Mouse (Mus musculus): ENCODE measurements around the gene Phactr1.
A peak's percentile ranks its signal among the peaks of the same experiment; 100 is the strongest.

The Phactr1 gene

DNA sequence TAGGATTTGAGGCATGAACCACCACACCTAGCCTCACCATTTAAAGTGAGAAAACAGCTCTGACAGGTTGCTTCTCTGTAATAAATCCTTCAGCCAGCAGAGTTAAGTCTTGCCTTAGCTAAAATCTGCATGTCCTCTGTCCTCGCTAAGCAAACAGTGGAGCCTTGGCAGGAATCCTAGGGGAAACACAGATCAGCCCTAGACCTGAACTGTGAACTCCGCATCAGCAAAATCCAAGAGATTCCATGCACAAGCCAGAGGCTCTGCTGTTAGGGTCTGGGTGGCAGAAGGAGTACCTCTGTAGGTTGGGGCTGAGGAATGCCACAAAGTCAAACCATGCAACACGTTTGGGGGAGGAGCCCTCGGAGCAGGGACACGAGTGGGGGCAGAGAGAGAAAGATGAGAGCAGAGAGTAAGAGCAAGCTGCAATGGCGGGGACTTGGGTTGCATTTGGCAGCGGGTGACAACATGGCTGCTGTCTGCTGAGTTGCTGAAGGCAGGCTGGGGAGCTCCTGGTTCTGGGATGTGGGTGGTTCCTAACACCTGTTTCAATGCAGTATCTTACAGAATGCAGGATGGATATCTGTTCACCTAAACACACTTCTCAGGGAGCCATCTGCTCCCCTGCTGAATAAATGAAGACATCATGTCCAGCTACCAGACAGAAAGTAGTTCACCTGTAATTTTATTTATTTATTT, 464.4 kb downstream of the Phactr1 start:
- DNase-seq: no peak

- no peak for DNase-seq
Observed at GRCm38 (mm10) chr13:43146515-43147258, 466.3 kb downstream of the Phactr1 start.

DNA sequence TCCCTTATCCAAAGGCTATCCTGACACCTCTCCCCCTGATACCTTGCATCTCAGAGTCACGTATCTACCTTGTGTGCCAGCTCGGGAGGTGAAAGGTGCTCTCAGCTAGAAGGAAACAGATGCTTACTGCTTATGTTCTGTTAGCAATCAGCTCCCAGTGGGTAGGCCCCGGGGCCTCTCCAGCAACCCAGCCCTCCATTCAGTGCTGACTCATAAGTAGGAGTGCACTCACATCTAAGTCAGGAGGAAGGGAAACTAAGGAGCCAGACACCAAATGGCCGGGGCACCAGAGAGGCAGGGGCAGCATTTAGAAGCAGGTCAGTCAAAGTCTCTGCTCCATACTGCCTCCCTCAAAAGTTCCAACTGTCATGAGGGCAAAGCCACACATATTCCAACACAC, 468.3 kb downstream of the Phactr1 start:
- no peak for DNase-seq

GRCm38 (mm10) chr13:43149661-43150060, 469.2 kb downstream of the Phactr1 start:
- DNase-seq: no peak

GRCm38 (mm10) chr13:43152005-43152520, 471.6 kb downstream of the Phactr1 start:
- no peak for DNase-seq

DNA sequence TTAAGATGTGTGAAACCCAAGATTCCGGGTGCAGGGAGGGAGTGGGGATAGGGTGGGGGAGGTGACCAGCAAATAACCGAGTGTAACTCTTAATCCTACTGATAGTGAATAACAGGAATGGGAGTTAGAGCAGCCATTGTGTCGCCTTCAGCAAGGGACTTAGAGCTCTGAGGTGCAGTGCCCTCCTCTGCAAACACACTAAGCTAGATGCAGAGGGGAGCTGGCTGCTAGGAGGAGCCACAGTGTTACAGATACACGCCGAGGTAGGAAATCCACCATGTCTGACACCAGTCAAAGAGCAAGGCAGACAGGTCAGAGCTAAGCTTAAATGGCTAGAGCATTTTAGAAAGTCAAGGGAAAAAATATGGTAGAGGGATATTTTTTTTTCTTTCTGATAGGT, 476.9 kb downstream of the Phactr1 start:
- DNase-seq: no peak

- no peak for DNase-seq
Observed at GRCm38 (mm10) chr13:43158281-43158680, 477.9 kb downstream of the Phactr1 start.

GRCm38 (mm10) chr13:43159429-43159828, 479.0 kb downstream of the Phactr1 start:
- no peak for DNase-seq

GRCm38 (mm10) chr13:43167721-43168120, 487.3 kb downstream of the Phactr1 start:
- DNase-seq: no peak

DNA sequence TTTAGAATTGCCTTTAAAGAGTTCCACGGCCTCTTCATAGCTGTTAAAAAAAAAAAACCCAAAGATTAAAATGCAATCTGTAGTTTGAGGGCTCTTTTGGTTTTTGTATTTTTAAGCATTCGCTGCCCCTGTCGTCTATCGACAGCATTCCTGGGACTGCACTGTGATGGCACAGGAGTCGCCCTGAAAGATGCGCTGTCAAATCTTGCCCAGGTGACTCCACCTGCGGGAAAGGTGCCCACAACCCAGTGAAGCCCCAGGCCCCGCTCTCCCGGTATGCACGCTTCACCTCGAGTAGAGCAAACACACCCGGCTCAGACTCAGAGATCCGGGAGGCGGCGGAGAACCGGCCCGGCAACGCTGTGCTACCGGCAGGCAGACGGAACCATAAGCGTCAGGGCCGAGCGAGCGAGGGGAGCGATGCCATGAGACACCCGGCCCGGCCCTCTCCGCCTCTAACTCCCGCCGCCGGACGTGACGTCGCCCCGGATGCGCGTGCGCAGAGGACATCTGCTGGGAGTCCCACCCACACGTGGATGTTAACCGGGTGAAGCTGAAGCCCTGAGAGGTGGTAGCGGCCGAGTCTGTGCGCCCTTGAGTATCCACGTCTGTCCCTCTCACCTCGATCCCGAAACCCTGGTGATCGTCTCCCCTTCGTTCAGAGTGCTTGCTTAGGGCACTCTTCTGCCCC, 490.7 kb downstream of the Phactr1 start, which contains the start of gene Tbc1d7:
Gene Tbc1d7 (minus strand): TSS at position 482 of the 691 bp plus-strand sequence.
- DNase-seq: peak; percentile 98

GRCm38 (mm10) chr13:43172036-43172713, 491.8 kb downstream of the Phactr1 start:
- peak; percentile 43 for DNase-seq

DNA sequence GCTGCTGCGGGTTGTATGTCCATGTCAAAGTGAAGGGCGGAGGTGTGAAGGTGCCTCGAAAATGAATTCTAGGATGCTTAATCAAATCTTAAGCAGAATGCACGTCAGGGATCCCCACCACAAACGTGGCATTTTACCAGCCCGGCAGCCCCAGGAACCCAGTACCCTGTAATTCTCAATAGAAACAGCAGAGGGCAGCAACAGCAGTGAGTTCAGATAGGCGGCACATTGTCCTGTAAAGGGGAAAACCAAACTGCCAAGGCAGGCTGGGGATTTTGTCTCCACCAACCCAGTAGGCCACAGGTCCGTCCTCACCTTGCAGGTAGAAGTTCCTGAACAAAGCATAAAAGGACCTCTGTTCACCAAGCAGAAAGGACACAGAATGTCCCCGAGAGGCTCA, 492.8 kb downstream of the Phactr1 start:
- DNase-seq: peak; percentile 80

- DNase-seq: no peak
Observed at GRCm38 (mm10) chr13:43176676-43177075, 496.3 kb downstream of the Phactr1 start.

GRCm38 (mm10) chr13:43177317-43177716, 496.9 kb downstream of the Phactr1 start:
- DNase-seq: no peak

- DNase-seq: no peak
Observed at GRCm38 (mm10) chr13:43181104-43181503, 500.7 kb downstream of the Phactr1 start.

- peak; percentile 77 for DNase-seq
Observed at GRCm38 (mm10) chr13:43182465-43183201, 502.2 kb downstream of the Phactr1 start.

GRCm38 (mm10) chr13:43183248-43184055, 503.0 kb downstream of the Phactr1 start:
- DNase-seq: no peak

- DNase-seq: no peak
Observed at GRCm38 (mm10) chr13:43187736-43188135, 507.3 kb downstream of the Phactr1 start.
